Mouse (Mus musculus) liver, postnatal 0 days (tissue): ENCODE measurements around the gene Zfand4.

Source experiments
- CTCF ChIP-seq: sonication (generic); IDR thresholded peaks from 2 replicates; pipeline ENCODE4 v1.5.1; 2016; ENCODE audit warnings: antibody characterized with exemption, low read depth
- EP300 ChIP-seq: IDR thresholded peaks from 2 replicates; pipeline ENCODE4 v1.6.1; 2016; ENCODE audit warnings: antibody characterized with exemption, low read depth, mild to moderate bottlenecking

GRCm38 (mm10) chr6:116337466-116337834 lies 73.4 kb downstream of the Zfand4 start:
- no peak for TF ChIP-seq CTCF
- TF ChIP-seq EP300, result no peak
